Mouse (Mus musculus) kidney, postnatal 0 days (tissue): ENCODE results near the gene Iba57. TPM values are rescaled to one million over a fixed set of nuclear protein-coding genes. Genes with fewer than 3 reads are reported as not detected.

ENCODE experiments used
- ATAC-seq: fragments of 200-750 bp; cut with Nextera tagmentation; replicated peaks from 2 replicates; pipeline ENCODE4 v1.8.0; 2017; ENCODE audit warnings: low read depth, moderate number of reproducible peaks, moderate TSS enrichment, moderate library complexity; ENCODE audit not compliant: low FRiP score
- DNase-seq: peaks from one replicate; pipeline ENCODE4 v3.0.0-alpha.2; 2016; ENCODE audit warnings: low spot score
- H3K27ac ChIP-seq: fragments of 300-500 bp; sonication (generic); 2 replicates; pipeline ENCODE4 v1.5.1; 2014; ENCODE audit warnings: mild to moderate bottlenecking
- H3K27me3 ChIP-seq: fragments of 300-500 bp; sonication (generic); 2 replicates; pipeline ENCODE4 v1.6.1; 2014; ENCODE audit warnings: low read length, mixed read lengths; ENCODE audit not compliant: insufficient read depth
- H3K36me3 ChIP-seq: fragments of 300-500 bp; sonication (generic); 2 replicates; pipeline ENCODE4 v1.6.1; 2014; ENCODE audit warnings: low read length, mixed read lengths; ENCODE audit not compliant: insufficient read depth
- H3K4me1 ChIP-seq: fragments of 300-500 bp; sonication (generic); replicated peaks from 2 replicates; pipeline ENCODE4 v1.6.1; 2014; ENCODE audit warnings: antibody characterized with exemption, low read length, mixed read lengths; ENCODE audit not compliant: insufficient read depth
- H3K4me2 ChIP-seq: fragments of 300-500 bp; sonication (generic); 2 replicates; pipeline ENCODE4 v1.6.1; 2014; ENCODE audit warnings: mild to moderate bottlenecking, low read length, moderate library complexity, mixed read lengths
- H3K4me3 ChIP-seq: fragments of 300-500 bp; sonication (generic); replicated peaks from 2 replicates; pipeline ENCODE4 v1.5.1; 2014; ENCODE audit warnings: low read depth, low read length
- H3K9ac ChIP-seq: fragments of 300-500 bp; sonication (generic); 2 replicates; pipeline ENCODE4 v1.6.1; 2014; ENCODE audit warnings: low read depth, low read length
- H3K9me3 ChIP-seq: fragments of 300-500 bp; sonication (generic); replicated peaks from 2 replicates; pipeline ENCODE4 v1.6.1; 2016; ENCODE audit warnings: low read length, inconsistent platforms, mixed read lengths
- CTCF ChIP-seq: IDR thresholded peaks from 2 replicates; pipeline ENCODE4 v1.5.1; 2016; ENCODE audit warnings: antibody characterized with exemption, low read depth, mild to moderate bottlenecking, moderate library complexity
- WGBS: fragments of 180-500 bp; shearing (Covaris S2); extraction: QIAGEN DNeasy Blood & Tissue Kit; methylation state at CpG from one replicate; pipeline ENCODE4 v1.1.7; 2014; 5-methylcytosine and 5-hydroxymethylcytosine counted together
- polyA plus RNA-seq: library from polyadenylated mRNA; unstranded; fragments of >200 nt; fragmentation: Nextera tagmentation; extraction: Ambion mirVana; gene quantifications from 2 replicates; pipeline ENCODE4 v1.2.1, GENCODE M21; 2015

Gene Iba57
- polyA plus RNA-seq, 1 experiment from 2014 or later = 6.9 TPM

GRCm38 (mm10) chr11:59130782-59131181 lies 32.8 kb downstream of the Iba57 start:
- DNase-seq (no peak), ATAC-seq (no peak)
- TF ChIP-seq CTCF = no peak
- H3K4me1 ChIP-seq = 0 out of 2 replicates have a peak, but pooled peaks cover 4% of the 10 kb centered on the region
- no peak overlapping the region for H3K4me2 ChIP-seq
- H3K27ac ChIP-seq = no peak overlapping the region
- H3K27me3 ChIP-seq = peaks cover 26% of the 10 kb centered on the region
- no peak overlapping the region for H3K4me3 ChIP-seq
- no peaks in the 10 kb centered on the region for H3K9me3 ChIP-seq
- H3K9ac ChIP-seq = no peak overlapping the region
- H3K36me3 ChIP-seq = no peaks in the 10 kb centered on the region
- WGBS = 69% methylated on average over 9 of the region's 9 CpGs

GRCm38 (mm10) chr11:59105945-59106344 lies 57.6 kb downstream of the Iba57 start:
- no peak overlapping the region for H3K4me3 ChIP-seq
- H3K4me1 ChIP-seq = no peaks in the 10 kb centered on the region
- no peaks in the 10 kb centered on the region for H3K36me3 ChIP-seq
- no peaks in the 10 kb centered on the region for H3K27me3 ChIP-seq
- DNase-seq (no peak), ATAC-seq (no peak)
- no peaks in the 10 kb centered on the region for H3K9me3 ChIP-seq
- H3K4me2 ChIP-seq = no peak overlapping the region
- WGBS = 90% methylated on average over 5 of the region's 5 CpGs
- H3K9ac ChIP-seq = no peak overlapping the region
- TF ChIP-seq CTCF = no peak
- no peak overlapping the region for H3K27ac ChIP-seq

Other genes starting within 250 kb of the Iba57 start
- gene Btnl10, start 245.8 kb downstream of the Iba57 start, polyA plus RNA-seq = 0.16 TPM in 1 of 2 replicates, not detected in the other
- 238 and 249 TPM in 2 replicates for gene Rnf187, start 224.8 kb downstream of the Iba57 start, polyA plus RNA-seq
- 43.9 and 45.8 TPM in 2 replicates for gene Hist3h2ba, start 214.8 kb downstream of the Iba57 start, polyA plus RNA-seq
- gene Hist3h2a, start 209.1 kb downstream of the Iba57 start, polyA plus RNA-seq = 40.9 and 41.2 TPM in 2 replicates
- 0.32 and 0.37 TPM in 2 replicates for gene Trim17, start 209.1 kb downstream of the Iba57 start, polyA plus RNA-seq
- gene Trim11, start 185.6 kb downstream of the Iba57 start, polyA plus RNA-seq = 16.3 and 16.7 TPM in 2 replicates
- 0.20 and 0.26 TPM in 2 replicates for gene Obscn, start 27.3 kb downstream of the Iba57 start, polyA plus RNA-seq
- gene Gjc2, start 19.5 kb upstream of the Iba57 start, polyA plus RNA-seq = 1.2 TPM in 2 replicates
- gene Guk1, start 28.5 kb upstream of the Iba57 start, polyA plus RNA-seq = 127 and 135 TPM in 2 replicates
- 112 and 121 TPM in 2 replicates for gene Mrpl55, start 38.7 kb upstream of the Iba57 start, polyA plus RNA-seq
- gene 2310033P09Rik, start 44.6 kb upstream of the Iba57 start, polyA plus RNA-seq = 33.9 and 35.0 TPM in 2 replicates
- 670 and 713 TPM in 2 replicates for gene Arf1, start 64.5 kb upstream of the Iba57 start, polyA plus RNA-seq
- gene Wnt3a, start 127.0 kb upstream of the Iba57 start, polyA plus RNA-seq = not detected in 2 replicates
- gene Wnt9a, start 143.2 kb upstream of the Iba57 start, polyA plus RNA-seq = 1.0 and 1.1 TPM in 2 replicates
- gene Prss38, start 211.9 kb upstream of the Iba57 start, polyA plus RNA-seq = not detected in 2 replicates